Mouse (Mus musculus) hindlimb bud, embryonic 11.5 days (tissue): ENCODE measurements around the gene Unc45a.
A peak's percentile ranks its signal among the peaks of the same experiment; 100 is the strongest.

ENCODE experiments used
- DNase-seq: peaks from one replicate; pipeline ENCODE4 v3.0.0-alpha.2; 2012; ENCODE audit warnings: low read depth, low spot score; ENCODE audit errors: extremely low spot score

Unc45a gene

DNA sequence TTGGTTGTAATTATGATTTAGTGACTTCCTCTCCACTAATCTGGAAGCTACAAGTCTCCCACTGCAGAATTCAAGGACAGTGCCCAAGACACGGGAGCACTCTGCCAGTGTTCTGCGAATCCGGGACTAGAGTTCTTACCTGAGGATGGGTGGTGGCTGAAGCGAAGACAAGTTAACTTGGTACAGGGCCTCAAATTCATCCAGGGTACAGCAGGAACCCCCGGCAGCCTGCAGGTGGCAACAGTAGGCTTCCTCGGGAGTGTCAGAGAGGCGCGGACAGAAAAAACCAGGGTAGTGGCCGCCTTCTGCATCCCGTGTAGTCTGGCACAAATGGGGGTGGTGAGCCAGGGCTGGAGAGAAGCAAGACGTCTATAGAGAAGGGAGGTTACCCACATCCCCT, at the start of gene Unc45a:
Gene Unc45a, minus strand, starts transcription at position 213 of the 400 bp plus-strand sequence.
- peak; percentile 44 for DNase-seq

DNA sequence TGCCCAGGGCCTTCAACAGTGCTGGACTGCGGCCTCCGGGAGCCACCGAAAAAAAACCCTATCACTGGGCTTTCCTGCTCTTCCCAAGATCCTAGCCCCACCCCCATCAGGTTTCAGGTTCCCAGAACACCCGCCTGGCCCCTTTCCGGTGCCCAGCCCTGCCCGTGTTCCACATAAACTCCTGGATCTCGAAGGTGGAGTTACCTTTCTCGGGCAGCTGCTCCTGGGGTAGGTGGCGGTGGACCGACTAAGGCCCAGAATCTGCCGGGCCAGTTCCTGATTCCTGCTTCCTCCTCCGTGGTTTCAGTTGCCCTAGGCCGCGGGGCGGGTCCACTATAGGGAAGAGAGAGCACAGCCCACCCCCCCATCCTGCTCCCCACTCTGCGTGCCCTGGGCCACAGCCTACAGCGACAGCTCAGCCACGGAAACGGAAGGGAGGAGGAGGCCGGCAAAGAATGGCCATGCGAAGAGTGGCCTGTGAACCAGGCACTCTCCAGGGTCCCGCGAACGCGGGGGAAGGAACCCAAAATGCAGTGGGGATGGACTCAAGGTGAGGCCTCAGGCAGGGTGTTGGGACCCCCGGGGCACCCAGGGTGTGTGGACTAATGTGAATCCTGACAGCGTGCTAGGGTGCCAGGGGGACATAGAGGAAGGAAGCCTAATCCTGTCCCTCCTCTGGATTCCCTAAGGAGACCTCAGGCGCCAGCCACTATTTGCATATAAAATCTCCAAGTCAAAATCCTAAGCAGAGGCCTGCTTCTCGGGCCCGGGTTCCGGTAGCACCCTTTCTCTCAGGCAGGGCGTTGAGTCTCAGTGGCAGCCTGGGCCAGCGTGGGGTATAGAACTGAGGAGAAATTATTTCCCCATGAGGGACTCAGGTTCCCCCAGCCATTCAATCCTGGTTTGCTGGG, 47.1 kb upstream of the Unc45a start, which contains the start of gene Fes:
Gene Fes, minus strand, starts transcription at position 314 of the 911 bp plus-strand sequence.
- no peak for DNase-seq

DNA sequence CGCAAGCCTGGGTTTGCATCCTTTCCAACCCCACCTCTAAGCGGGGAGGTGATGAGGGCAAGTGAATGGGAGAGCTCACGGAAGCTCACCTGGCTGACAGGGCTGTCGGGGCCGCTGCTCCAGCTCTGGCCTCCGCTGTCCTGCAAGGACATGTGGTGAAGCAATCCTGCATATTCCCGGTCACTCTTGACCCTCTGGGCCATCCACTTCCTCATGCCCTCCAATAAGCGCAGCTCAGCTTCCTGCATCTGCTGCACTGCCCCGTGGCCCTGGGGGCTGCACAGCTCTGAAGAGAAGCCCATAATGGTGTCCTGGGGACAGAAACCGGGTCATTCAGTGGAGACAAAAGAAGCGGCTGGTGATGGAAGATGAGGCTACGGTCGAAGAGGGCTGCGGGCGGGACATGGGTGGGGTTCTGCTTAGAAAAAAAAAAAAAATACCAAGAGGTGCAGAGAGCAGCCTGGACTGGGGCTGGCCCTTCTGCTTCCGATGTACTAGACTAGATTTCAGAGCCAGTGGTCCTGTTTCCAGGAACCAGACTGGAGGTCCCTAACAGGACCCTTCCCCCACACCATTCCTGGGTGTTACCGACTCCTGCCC, 46.3 kb upstream of the Unc45a start:
- DNase-seq: no peak

DNA sequence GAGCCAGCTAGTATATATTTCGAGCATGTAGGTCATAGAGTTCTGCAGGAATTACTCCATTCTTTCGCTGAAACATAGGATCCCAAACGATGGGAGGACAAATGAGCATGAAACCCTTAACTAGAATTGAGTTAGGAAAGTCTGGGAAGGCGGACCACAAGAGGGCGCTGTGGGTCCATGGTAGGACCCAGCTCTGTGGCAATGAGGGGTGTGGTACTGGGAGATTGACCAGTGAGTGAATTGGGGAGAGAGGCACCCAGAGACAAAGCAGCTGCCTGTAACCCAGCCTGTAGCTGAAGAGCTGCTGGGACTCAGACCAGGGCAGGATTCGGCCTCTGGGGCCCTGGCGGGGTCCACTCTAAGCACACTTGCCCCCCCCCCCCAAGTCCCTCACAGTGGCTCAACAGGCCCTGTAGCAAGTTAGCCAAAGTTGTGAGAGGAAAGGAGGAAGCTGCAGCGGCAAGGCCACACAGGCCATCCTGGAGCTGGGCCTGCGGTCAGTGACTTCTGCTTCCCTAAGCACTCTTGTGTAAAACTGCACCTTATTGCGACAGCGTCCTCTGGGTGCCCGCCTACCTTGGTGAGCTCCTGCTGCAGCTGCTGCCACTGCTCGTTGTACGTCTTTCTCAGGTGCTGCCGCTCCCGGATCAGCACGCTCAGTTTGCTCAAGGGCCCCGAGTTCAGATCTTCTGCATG, 45.6 kb upstream of the Unc45a start:
- DNase-seq: peak; percentile 88

DNA sequence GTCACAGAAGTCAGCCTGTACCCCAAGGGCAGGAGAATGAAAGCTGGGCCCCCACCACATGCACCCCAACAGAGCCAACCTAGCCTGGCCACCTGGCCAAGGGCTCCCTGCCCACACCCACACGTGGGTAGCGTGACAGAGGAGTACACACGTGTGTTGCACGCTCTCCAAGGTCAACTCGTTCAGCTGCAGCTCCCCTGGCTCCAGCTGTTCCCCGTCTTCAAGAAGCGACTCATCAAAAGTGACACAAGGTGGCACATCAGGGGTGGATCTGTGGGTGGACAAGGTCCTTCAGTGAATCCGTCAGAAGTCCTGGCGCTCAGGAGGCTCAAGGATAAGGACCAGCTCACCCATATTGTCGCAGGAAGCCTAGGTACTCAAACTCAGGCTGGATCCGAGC, 42.1 kb upstream of the Unc45a start:
- DNase-seq: no peak

DNA sequence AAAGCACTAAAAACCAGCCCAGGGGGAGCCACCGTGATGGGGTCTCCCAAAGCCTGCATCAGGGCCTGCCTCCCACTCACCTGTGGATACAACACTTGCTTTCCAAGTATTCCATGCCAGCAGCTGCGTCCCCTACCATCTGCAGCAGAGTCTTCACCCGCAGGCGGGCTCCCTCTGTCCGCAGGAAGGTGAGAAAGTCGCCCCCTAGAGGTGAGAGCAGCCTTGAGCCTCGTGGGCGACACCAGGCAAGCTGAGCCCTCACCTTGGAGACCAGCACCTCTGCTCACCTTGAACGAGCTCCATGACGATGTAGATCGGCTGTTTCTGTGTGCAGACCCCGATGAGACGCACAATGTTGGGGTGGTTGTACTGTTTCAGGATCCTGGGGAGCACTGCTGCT, 38.7 kb upstream of the Unc45a start:
- DNase-seq: no peak

DNA sequence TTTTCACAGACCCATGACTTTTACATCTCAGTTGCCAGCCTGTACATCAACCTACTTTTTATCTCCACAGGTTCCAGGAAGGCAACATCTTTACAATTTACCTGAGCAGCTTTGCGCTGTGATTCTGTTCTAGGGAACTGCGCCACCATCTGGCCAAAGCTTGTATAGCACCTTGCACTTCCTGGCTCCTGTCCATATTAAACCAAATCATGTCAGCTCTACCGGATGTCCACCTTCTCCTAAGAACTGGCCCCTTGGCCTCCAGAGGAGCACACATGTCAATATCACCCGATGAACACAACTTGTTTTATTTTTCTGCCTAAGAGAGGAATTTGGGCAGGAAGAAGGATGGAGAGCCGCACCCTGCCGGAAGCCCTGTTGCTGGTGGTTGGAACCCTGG, 36.7 kb upstream of the Unc45a start:
- DNase-seq: no peak

DNA sequence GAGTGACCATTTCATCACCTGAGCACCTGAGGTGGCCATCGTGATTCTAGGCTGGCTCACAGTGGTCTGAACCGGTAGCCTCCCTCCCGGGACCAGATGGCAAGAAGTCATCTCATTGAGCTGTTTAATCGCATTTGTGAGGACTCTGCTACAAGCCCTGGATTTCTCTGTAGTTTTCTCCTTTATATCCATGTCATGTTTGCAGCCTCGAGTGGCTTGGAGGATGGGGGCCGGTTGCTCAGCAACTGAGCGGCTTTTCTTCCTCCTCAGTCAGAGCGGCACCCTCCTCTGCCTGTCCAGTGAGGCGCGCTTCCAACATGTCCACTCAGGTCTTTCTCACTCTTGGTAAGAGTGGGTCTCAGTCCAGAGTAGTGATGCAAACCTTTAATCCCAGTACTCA, 35.4 kb upstream of the Unc45a start:
- DNase-seq: no peak

DNA sequence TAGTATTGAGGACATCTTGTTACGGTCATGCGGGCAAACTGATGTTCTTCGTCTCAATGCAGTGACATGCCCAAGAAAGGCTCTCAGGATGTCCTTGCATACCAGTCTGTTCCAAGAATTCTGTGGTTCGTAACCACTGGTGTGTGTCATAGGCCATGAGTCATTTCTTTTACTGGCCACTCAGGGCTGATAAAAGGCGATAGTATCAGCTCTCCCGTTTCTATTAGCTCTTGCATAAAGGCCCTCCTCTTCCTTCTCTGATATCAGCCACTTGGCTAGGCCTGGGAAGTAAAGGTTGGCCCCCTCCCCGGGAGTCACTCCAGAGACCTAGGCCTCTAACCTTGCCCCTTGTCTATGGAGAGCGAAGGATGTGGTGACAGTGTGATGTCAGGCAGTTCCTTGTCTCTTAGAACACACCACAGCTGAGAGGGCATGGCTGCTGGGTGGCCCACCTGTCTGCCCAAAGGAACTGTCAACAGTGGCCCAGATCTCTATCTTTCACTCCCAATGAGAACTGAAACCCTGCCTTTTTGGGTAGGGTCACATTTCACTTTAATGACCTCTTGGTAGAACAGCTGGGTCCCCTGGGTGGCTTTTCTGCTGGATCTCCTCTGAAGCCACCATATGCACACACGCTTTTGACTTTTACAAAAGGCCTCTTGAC, 34.7 kb upstream of the Unc45a start:
- no peak for DNase-seq

DNA sequence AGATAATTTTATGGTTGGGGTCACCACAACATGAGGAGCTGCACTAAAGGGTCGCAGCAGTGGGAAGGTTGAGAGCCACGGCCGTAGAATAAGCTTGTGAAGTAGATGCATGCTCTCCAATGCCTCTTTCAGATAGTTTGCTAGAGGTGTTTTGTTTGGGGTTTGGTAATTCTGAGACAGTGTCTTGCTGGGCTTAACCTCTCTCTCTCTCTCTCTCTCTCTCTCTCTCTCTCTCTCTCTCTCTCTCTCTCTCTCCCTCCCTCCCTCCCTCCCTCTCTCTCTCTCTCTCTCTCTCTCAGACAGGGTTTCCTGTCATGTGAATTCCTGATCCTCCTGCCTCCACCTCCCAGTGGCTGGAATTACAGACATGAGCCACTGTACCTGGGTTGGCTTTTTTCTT, 33.9 kb upstream of the Unc45a start:
- no peak for DNase-seq

DNA sequence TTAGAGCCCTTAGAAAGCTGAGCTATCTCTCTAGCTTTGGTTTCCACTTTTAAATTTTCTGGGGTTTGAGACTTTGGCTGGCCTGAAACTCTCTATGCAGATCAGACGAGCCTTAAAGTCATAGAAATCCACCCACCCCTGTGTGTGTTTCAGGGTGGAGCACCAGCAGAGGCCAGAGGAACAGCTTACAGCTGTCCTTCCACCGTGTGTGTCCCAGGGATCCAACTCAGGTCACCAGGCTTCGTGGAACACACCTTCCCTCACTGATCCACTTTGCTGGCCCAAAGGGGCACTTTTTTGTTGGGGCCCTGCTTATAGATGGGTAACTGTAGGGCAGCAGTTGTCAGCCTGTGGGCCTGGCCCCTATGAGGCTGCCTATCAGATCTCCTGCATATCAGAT, 33.5 kb upstream of the Unc45a start:
- no peak for DNase-seq

DNA sequence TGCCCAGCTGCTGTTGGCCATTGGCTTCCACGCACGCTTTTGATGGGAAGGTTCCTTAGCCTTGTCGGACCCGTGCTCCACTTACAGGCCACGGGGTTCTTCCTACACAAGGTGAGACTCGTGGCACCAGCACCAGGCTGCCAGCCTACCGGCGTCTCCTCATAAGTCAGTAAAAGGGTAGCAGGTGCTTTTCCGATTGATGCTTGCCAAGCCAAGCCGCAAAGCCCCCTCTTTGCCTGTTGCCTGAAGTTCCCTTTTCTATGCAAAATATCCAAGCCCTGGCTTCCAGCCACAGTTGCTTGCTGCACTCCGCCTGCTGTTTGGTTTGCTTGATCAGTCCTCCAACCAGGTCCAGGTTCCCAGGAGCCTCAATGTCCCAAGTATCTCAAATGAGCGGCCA, 33.0 kb upstream of the Unc45a start:
- no peak for DNase-seq

DNA sequence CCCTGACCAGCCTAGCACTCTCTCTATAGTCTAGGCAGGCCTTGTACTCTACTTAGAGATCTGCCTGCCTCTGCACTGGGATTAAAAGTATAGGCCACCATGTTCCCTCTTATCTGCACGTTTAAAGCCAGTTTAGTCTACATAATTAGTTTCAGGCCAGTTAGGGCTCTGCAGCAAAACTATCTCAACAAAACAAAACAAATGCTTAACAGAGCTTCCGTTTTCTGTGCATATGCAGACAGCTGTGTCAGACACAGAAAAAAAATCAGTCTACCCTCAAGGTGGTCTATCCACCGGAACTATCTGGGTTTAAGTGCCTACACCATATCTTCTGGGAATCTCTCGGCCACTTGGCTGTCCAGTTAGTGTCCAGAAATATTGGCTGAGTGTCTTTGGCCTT, 32.5 kb upstream of the Unc45a start:
- DNase-seq: no peak

DNA sequence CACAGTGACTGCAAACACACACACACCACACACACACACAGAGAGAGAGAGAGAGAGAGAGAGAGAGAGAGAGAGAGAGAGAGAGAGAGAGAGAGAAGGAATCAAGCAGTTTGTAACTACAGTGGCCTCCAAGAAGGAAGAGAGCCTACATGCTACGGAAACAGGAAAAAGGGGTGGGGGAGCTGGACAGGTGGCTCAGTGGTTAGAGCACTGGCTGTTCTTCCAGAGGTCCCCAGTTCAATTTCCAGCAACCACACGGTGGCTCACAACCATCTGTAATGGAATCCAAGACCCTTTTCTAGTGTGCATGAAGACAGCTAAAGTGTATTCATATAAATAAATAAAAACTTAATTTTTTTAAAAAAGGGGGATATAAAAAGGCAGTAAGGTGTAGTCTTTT, 31.9 kb upstream of the Unc45a start:
- no peak for DNase-seq

DNA sequence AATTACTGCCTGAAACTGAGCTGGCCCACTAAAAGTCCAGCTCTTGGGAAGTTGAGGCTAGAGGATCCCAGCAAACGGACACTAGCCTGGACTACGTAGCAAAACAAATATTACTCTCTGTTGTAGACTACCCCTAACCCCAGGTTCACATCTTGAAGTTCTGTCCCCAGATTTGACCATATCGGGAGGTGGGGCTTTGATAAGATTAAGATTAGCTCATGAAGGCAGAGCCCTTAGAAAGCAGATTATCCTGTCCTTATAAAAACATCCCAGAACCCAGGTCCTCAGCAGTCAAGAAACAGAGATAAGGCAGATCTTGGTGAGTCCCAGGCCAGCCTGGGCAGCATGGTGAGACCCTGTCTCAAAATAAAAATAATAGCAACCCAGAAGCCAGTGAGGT, 31.4 kb upstream of the Unc45a start:
- no peak for DNase-seq

DNA sequence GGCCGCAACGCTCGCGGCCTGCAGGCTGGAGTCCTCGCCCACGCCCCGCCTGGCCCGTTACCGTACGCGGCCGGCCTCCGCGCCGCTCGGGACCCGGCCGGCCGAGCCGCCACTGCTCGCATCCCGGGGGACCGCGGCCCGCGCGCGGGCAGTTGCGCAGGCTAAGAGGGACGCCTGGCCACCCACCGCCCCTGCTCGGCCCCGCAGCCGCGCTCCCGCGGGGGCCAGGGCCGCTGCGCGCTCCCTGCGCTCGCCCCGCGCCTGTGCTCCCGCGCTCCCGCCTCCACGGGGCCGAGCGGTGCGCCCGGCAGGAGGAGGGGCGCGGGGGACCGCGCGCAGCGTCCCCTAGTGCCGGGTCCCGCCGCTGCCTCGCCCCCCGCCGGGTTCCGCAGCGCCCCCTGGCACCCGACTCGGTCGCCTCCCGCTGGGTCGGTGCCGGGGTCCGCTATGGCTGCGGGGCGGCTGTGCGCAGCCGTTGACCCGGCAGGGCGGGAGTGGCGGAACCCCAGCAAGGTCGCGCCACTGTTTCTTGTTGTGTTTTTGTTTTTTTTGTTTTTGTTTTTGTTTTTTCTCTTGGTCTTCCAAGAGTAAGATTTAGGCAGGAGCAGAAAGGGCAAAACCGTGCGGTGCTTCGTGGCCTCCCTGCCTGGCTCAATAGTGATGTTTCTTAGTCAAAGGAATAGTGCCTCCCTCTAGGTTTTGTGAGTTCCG, 30.4 kb upstream of the Unc45a start, which contains the start of gene Man2a2:
Gene Man2a2, minus strand, starts transcription at position 335 of the 711 bp plus-strand sequence.
- DNase-seq: no peak

DNA sequence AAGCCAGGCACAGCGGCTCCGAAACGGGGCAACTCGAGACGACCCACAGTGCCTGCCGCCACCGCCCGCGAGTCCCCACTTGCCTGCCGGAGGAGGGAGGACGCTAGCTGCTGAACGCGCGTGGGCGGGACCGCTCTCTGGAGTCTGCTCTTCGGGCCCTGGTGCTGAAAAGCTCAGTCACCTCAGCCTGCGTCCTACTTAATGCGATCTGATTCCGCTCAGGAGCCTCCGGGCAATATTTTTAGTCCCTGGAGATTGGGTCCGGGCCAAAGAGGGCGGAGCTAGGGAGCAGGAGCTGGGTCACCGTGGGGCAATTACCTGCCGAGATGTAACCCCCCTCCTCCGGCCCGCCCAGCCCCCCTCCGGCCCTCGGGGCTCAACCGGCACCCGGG, 29.8 kb upstream of the Unc45a start:
- DNase-seq: no peak

DNA sequence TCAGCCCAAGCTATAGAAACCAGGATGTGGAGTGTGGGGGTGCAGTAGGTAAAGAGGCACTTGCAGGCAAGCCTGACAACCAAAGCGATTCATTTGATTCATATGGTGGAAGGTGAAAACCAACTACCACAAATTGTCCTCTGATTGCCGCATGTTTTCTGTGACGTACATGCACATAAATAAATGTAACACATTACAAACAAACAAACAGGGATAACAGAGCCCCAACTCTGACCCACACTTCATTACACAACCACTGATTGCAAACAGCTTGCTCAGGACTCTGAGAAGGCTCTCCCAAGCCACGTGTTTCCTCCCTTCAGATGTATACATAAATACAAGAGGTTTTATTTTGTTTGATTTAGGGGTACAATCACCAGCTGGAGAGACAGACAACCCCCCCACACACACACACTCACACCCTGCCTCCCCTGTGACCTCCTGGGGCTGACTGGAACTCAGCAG, 29.2 kb upstream of the Unc45a start:
- no peak for DNase-seq

DNA sequence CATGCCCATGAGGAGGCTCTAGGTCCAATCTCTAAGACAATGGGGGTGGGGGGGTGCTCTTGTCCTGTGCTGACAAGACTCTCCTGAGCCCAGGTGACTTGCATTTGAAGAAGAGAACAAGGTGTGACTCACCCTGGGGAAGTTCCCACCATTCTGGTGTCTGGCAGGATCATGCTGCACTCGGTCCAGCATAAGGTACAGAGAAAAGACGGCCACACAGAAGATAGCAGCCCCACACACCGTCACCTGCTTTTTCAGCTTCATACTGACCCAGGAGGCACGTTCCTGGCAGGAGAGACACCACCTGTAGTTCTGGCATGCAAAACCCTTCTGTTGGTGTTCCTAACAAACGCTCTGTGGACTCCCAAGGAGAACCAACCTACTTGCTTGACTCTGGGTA, 28.7 kb upstream of the Unc45a start:
- DNase-seq: no peak

DNA sequence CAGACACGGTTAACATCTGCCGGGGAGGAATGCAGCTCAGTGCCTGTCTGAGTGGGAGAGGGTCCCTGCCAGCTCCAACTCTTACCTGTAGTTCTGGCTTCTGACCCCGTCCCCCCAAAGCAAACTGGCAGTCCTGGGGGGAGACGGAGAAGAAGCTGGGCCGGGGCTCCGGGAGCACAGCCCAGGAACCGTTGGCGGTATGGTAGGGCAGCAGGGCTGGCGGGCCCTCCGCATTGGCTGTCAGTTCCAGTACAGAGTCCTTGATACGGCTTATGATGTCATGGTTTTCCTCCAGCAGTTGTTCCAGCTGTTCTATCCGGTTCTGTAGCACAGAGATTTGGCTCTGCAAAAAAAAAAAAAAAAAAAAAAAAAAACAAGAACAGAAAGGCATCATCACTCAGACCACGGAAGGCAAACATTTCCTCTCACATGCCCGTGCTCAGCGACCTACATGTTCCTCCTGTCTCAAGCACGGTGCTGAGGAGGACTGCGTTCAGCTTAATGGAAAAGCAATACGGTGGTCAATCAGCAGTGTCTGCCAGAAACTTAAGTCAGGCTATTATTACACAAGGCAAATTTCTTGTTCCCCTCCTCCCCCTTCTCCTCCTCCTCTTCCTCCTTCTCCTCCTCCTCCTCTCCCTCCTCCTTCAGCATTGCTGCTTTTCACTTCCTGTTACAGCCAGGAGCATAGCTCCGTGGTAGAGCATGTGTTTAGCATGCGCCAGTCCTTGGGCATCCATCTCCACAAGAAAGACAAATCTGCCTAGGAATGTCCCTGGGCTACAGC, 28.0 kb upstream of the Unc45a start:
- DNase-seq: no peak
